Mouse (Mus musculus): Measurements from ENCODE around the gene AL731706.2. TPM values are rescaled to one million over a fixed set of nuclear protein-coding genes. Genes with fewer than 3 reads are reported as not detected.
A peak's percentile ranks its signal among the peaks of the same experiment; 100 is the strongest.

AL731706.2 gene
- total RNA-seq (2014; fragmentation: Nextera tagmentation) (not detected in 2 replicates), total RNA-seq (2017) (16.1 and 18.0 TPM in 2 replicates), polyA plus RNA-seq (2012) (not detected in 2 replicates)

GRCm38 (mm10) chr2:136885579-136885978 lies at the start of gene AL731706.2:
Gene AL731706.2 (minus strand): TSS chr2:136885679.
- Histone ChIP-seq H3K36me3 (replicated peaks) (peaks cover 54% of the 10 kb centered on the region), H3K4me1 (ENCODE audit: insufficient read depth, low read depth, low read length) (peaks cover 7% of the 10 kb centered on the region; the same call in 1 of the 2 replicates), H3K4me3 (ENCODE audit: low read depth, low read length) (no peak within 1 kb of the TSS), H3K9me3 (replicated peaks) (no peaks in the 10 kb centered on the region), H3K27me3 (ENCODE audit: insufficient read depth, low read length) (no peaks in the 10 kb centered on the region)
- no peak for ATAC-seq (ENCODE audit: extremely low read depth, insufficient number of reproducible peaks, low FRiP score, poor library complexity, severe bottlenecking)
- TF ChIP-seq TAL1 (conservative IDR thresholded peaks at IDR 0.05; ENCODE audit: low read depth, low read length), result no peak
- no peak for TF ChIP-seq GATA2 (IDR thresholded peaks at IDR 0.05; ENCODE audit: borderline replicate concordance, low read depth, low read length)
- no peak for TF ChIP-seq GATA1 (IDR thresholded peaks at IDR 0.05; ENCODE audit: borderline replicate concordance, low read length)
- TF ChIP-seq CTCF (IDR thresholded peaks at IDR 0.05; ENCODE audit: low read depth, low read length), result no peak
- TF ChIP-seq POLR2AphosphoS5 (IDR thresholded peaks at IDR 0.05; ENCODE audit: insufficient replicate concordance, low read depth, low read length), result no peak
- no peak for DNase-seq (ENCODE audit: low spot score)

DNA sequence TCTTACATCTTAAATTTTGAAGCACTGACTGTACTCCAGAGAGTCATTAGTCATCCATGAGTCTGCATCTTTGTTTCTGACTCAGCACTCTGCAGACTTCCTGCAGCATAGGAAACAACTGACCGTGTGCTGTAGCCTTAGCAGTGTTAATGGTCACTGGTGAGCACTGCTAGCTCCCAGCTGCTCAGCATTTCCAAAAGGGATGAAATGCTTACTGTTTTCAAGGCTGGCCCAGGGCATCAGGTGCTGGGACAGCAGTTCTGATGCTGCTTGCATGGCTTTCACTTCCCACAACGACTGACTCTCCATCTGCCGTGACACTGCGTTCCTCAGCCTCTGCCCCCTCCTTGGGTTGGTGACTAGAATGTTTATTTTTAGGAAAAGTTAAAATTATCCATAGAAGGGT lies 35.5 kb upstream of the AL731706.2 start:
- peak; percentile 8 for DNase-seq (ENCODE audit: low spot score)
- Histone ChIP-seq H3K4me1 (ENCODE audit: insufficient read depth, low read depth, low read length) (peaks cover 26% of the 10 kb centered on the region), H3K36me3 (replicated peaks) (peaks cover 19% of the 10 kb centered on the region), H3K4me3 (ENCODE audit: low read depth, low read length) (peak overlapping the region; percentile 64; the same call in 1 of the 2 replicates), H3K9me3 (replicated peaks) (no peaks in the 10 kb centered on the region), H3K27me3 (ENCODE audit: insufficient read depth, low read length) (no peaks in the 10 kb centered on the region)
- TF ChIP-seq TAL1 (conservative IDR thresholded peaks at IDR 0.05; ENCODE audit: low read depth, low read length) (no peak), POLR2AphosphoS5 (IDR thresholded peaks at IDR 0.05; ENCODE audit: insufficient replicate concordance, low read depth, low read length) (no peak), GATA2 (IDR thresholded peaks at IDR 0.05; ENCODE audit: borderline replicate concordance, low read depth, low read length) (no peak), CTCF (IDR thresholded peaks at IDR 0.05; ENCODE audit: low read depth, low read length) (no peak), GATA1 (IDR thresholded peaks at IDR 0.05; ENCODE audit: borderline replicate concordance, low read length) (no peak)
- ATAC-seq (ENCODE audit: extremely low read depth, insufficient number of reproducible peaks, low FRiP score, poor library complexity, severe bottlenecking), result peak; percentile 94

GRCm38 (mm10) chr2:136920257-136920993 lies 34.9 kb upstream of the AL731706.2 start:
- DNase-seq (ENCODE audit: low spot score) (no peak), ATAC-seq (ENCODE audit: extremely low read depth, insufficient number of reproducible peaks, low FRiP score, poor library complexity, severe bottlenecking) (peak; percentile 2; the same call in 1 of the 2 replicates)
- no peak for TF ChIP-seq TAL1 (conservative IDR thresholded peaks at IDR 0.05; ENCODE audit: low read depth, low read length)
- no peak for TF ChIP-seq GATA1 (IDR thresholded peaks at IDR 0.05; ENCODE audit: borderline replicate concordance, low read length)
- TF ChIP-seq CTCF (IDR thresholded peaks at IDR 0.05; ENCODE audit: low read depth, low read length), result no peak
- no peak for TF ChIP-seq POLR2AphosphoS5 (IDR thresholded peaks at IDR 0.05; ENCODE audit: insufficient replicate concordance, low read depth, low read length)
- no peak for TF ChIP-seq GATA2 (IDR thresholded peaks at IDR 0.05; ENCODE audit: borderline replicate concordance, low read depth, low read length)
- Histone ChIP-seq H3K4me3 (ENCODE audit: low read depth, low read length) (no peak overlapping the region; the same call in 1 of the 2 replicates), H3K36me3 (replicated peaks) (peaks cover 19% of the 10 kb centered on the region), H3K27me3 (ENCODE audit: insufficient read depth, low read length) (no peaks in the 10 kb centered on the region), H3K9me3 (replicated peaks) (no peaks in the 10 kb centered on the region), H3K4me1 (ENCODE audit: insufficient read depth, low read depth, low read length) (peaks cover 26% of the 10 kb centered on the region)

GRCm38 (mm10) chr2:136919433-136919832 lies 34.0 kb upstream of the AL731706.2 start:
- Histone ChIP-seq H3K36me3 (replicated peaks) (peaks cover 24% of the 10 kb centered on the region), H3K9me3 (replicated peaks) (no peaks in the 10 kb centered on the region), H3K4me1 (ENCODE audit: insufficient read depth, low read depth, low read length) (peaks cover 26% of the 10 kb centered on the region), H3K4me3 (ENCODE audit: low read depth, low read length) (no peak overlapping the region), H3K27me3 (ENCODE audit: insufficient read depth, low read length) (no peaks in the 10 kb centered on the region)
- ATAC-seq (ENCODE audit: extremely low read depth, insufficient number of reproducible peaks, low FRiP score, poor library complexity, severe bottlenecking) (0 out of 2 replicates have a peak, but pooled peaks have one; percentile 16), DNase-seq (ENCODE audit: low spot score) (no peak)
- TF ChIP-seq TAL1 (conservative IDR thresholded peaks at IDR 0.05; ENCODE audit: low read depth, low read length) (no peak), GATA1 (IDR thresholded peaks at IDR 0.05; ENCODE audit: borderline replicate concordance, low read length) (no peak), POLR2AphosphoS5 (IDR thresholded peaks at IDR 0.05; ENCODE audit: insufficient replicate concordance, low read depth, low read length) (no peak), CTCF (IDR thresholded peaks at IDR 0.05; ENCODE audit: low read depth, low read length) (no peak), GATA2 (IDR thresholded peaks at IDR 0.05; ENCODE audit: borderline replicate concordance, low read depth, low read length) (no peak)

GRCm38 (mm10) chr2:136914334-136914902 lies 28.9 kb upstream of the AL731706.2 start:
- no peaks in the 10 kb centered on the region for H3K27me3 ChIP-seq (ENCODE audit: insufficient read depth, low read length)
- ATAC-seq (ENCODE audit: extremely low read depth, insufficient number of reproducible peaks, low FRiP score, poor library complexity, severe bottlenecking), result no peak
- peaks cover 25% of the 10 kb centered on the region for H3K36me3 ChIP-seq (replicated peaks)
- peaks cover 2% of the 10 kb centered on the region; the same call in 1 of the 2 replicates for H3K4me1 ChIP-seq (ENCODE audit: insufficient read depth, low read depth, low read length)
- no peak for DNase-seq (ENCODE audit: low spot score)
- TF ChIP-seq GATA1 (IDR thresholded peaks at IDR 0.05; ENCODE audit: borderline replicate concordance, low read length), result no peak
- TF ChIP-seq GATA2 (IDR thresholded peaks at IDR 0.05; ENCODE audit: borderline replicate concordance, low read depth, low read length), result no peak
- TF ChIP-seq POLR2AphosphoS5 (IDR thresholded peaks at IDR 0.05; ENCODE audit: insufficient replicate concordance, low read depth, low read length), result no peak
- TF ChIP-seq CTCF (IDR thresholded peaks at IDR 0.05; ENCODE audit: low read depth, low read length), result no peak
- no peak for TF ChIP-seq TAL1 (conservative IDR thresholded peaks at IDR 0.05; ENCODE audit: low read depth, low read length)
- no peak overlapping the region for H3K4me3 ChIP-seq (ENCODE audit: low read depth, low read length)
- H3K9me3 ChIP-seq (replicated peaks), result no peaks in the 10 kb centered on the region

GRCm38 (mm10) chr2:136913021-136913420 lies 27.5 kb upstream of the AL731706.2 start:
- no peaks in the 10 kb centered on the region for H3K4me1 ChIP-seq (ENCODE audit: insufficient read depth, low read depth, low read length)
- no peak for TF ChIP-seq GATA1 (IDR thresholded peaks at IDR 0.05; ENCODE audit: borderline replicate concordance, low read length)
- no peak for TF ChIP-seq CTCF (IDR thresholded peaks at IDR 0.05; ENCODE audit: low read depth, low read length)
- TF ChIP-seq GATA2 (IDR thresholded peaks at IDR 0.05; ENCODE audit: borderline replicate concordance, low read depth, low read length), result no peak
- no peak for TF ChIP-seq TAL1 (conservative IDR thresholded peaks at IDR 0.05; ENCODE audit: low read depth, low read length)
- no peak for TF ChIP-seq POLR2AphosphoS5 (IDR thresholded peaks at IDR 0.05; ENCODE audit: insufficient replicate concordance, low read depth, low read length)
- peaks cover 23% of the 10 kb centered on the region for H3K36me3 ChIP-seq (replicated peaks)
- no peaks in the 10 kb centered on the region for H3K9me3 ChIP-seq (replicated peaks)
- no peak overlapping the region for H3K4me3 ChIP-seq (ENCODE audit: low read depth, low read length)
- ATAC-seq (ENCODE audit: extremely low read depth, insufficient number of reproducible peaks, low FRiP score, poor library complexity, severe bottlenecking), result no peak
- no peak for DNase-seq (ENCODE audit: low spot score)
- no peaks in the 10 kb centered on the region for H3K27me3 ChIP-seq (ENCODE audit: insufficient read depth, low read length)

All from G1E (cell line).